Mouse (Mus musculus): Measurements from ENCODE around the gene Camk2b. TPM values are rescaled to one million over a fixed set of nuclear protein-coding genes. Genes with fewer than 3 reads are reported as not detected.
A peak's percentile ranks its signal among the peaks of the same experiment; 100 is the strongest.
"Not testable (repeated sequence)": the region's sequence is repeated elsewhere in the genome, so short reads cannot be mapped to it uniquely, and the experiment has no call there.

Gene Camk2b
- 1.8 and 2.3 TPM in 2 replicates for polyA plus RNA-seq (2016; fragmentation: Nextera tagmentation; extraction: Ambion mirVana)

- H3K9me3 ChIP-seq: no peaks in the 10 kb centered on the region
- H3K36me3 ChIP-seq: no peaks in the 10 kb centered on the region
- no peak for DNase-seq (ENCODE audit: low spot score)
- peaks cover 33% of the 10 kb centered on the region for H3K4me1 ChIP-seq
- peaks cover 100% of the 10 kb centered on the region for H3K27me3 ChIP-seq (ENCODE audit: insufficient read depth, poor library complexity, severe bottlenecking)
- 9% methylated on average over 6 of the region's 6 CpGs for WGBS
- peak within 1 kb of the TSS; percentile 70 for H3K4me3 ChIP-seq
- peak within 1 kb of the TSS; percentile 1; the same call in 1 of the 2 replicates for H3K27ac ChIP-seq
These were observed at the start of gene Camk2b for GRCm38 (mm10) chr11:6066176-6066575. Camk2b (minus strand) TSS chr11:6066362.

GRCm38 (mm10) chr11:6111734-6112484 lies 45.7 kb upstream of the Camk2b start:
- Histone ChIP-seq H3K9me3 (no peaks in the 10 kb centered on the region), H3K4me3 (no peak overlapping the region), H3K27ac (no peak overlapping the region), H3K4me1 (no peaks in the 10 kb centered on the region), H3K27me3 (ENCODE audit: insufficient read depth, poor library complexity, severe bottlenecking) (no peaks in the 10 kb centered on the region), H3K36me3 (peaks cover 78% of the 10 kb centered on the region)
- 91% methylated on average over 5 of the region's 5 CpGs for WGBS
- no peak for DNase-seq (ENCODE audit: low spot score)

- DNase-seq (ENCODE audit: low spot score): no peak
- no peak overlapping the region for H3K27ac ChIP-seq
- no peaks in the 10 kb centered on the region for H3K9me3 ChIP-seq
- H3K36me3 ChIP-seq: peaks cover 81% of the 10 kb centered on the region
- no peaks in the 10 kb centered on the region for H3K27me3 ChIP-seq (ENCODE audit: insufficient read depth, poor library complexity, severe bottlenecking)
- no peak overlapping the region for H3K4me3 ChIP-seq
- no peaks in the 10 kb centered on the region; the same call in 1 of the 2 replicates for H3K4me1 ChIP-seq
These were observed 43.8 kb upstream of the Camk2b start for GRCm38 (mm10) chr11:6109990-6110389.

DNA sequence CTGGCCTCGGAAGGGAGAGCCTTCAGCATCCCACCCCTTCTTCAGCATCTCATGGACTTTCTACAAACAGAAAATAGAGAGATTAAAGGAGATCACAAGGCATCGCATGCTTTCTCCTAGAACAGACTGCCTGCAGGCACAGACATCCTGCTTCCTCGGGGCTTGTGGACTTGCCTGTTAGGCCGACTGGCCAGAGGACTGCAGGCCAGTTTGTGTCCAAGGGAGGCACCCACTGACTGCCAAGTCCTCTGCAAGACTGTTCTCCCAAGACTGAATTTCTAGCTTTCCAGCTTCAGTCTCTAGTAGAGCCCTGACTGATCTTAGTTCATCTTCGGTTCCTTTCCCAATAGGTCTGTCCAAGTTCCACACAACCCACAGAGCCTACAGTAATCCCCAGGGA lies 42.1 kb upstream of the Camk2b start:
- WGBS: 94% methylated on average over 5 of the region's 5 CpGs
- DNase-seq (ENCODE audit: low spot score): no peak
- no peaks in the 10 kb centered on the region for H3K9me3 ChIP-seq

GRCm38 (mm10) chr11:6107722-6108121 lies 41.6 kb upstream of the Camk2b start:
- Histone ChIP-seq H3K36me3 (peaks cover 67% of the 10 kb centered on the region), H3K27me3 (ENCODE audit: insufficient read depth, poor library complexity, severe bottlenecking) (no peaks in the 10 kb centered on the region), H3K4me1 (no peaks in the 10 kb centered on the region; the same call in 1 of the 2 replicates), H3K4me3 (no peak overlapping the region), H3K27ac (no peak overlapping the region), H3K9me3 (no peaks in the 10 kb centered on the region)
- 81% methylated on average over 3 of the region's 3 CpGs for WGBS
- DNase-seq (ENCODE audit: low spot score): no peak

More for the DNA sequence above, 42.1 kb upstream of the Camk2b start:
- H3K27me3 ChIP-seq (ENCODE audit: insufficient read depth, poor library complexity, severe bottlenecking): no peaks in the 10 kb centered on the region
- H3K36me3 ChIP-seq: peaks cover 72% of the 10 kb centered on the region
- no peak overlapping the region for H3K4me3 ChIP-seq
- H3K27ac ChIP-seq: no peak overlapping the region
- H3K4me1 ChIP-seq: no peaks in the 10 kb centered on the region; the same call in 1 of the 2 replicates

DNA sequence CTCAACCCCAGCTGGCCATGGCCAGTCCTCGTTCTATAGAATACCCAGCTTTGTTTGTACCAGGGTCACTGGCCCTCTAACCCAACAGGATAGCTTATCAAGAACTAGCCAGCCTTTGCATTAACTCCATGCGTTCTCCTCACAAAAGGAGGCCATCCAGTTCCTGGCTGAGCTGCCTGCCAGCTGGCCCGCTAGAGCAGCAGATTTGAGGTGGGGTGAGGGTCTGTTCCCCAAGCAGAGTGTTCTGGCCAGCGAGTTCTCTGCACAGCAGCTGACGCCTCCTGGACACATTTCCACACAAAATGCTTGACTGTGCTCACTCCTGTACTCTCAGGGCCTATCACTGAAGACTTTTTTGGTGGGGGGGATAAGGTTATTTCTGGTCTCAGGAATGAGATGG lies 38.6 kb upstream of the Camk2b start:
- Histone ChIP-seq H3K4me3 (no peak overlapping the region), H3K36me3 (peaks cover 38% of the 10 kb centered on the region), H3K27me3 (ENCODE audit: insufficient read depth, poor library complexity, severe bottlenecking) (no peaks in the 10 kb centered on the region), H3K4me1 (no peaks in the 10 kb centered on the region; the same call in 1 of the 2 replicates), H3K27ac (no peak overlapping the region), H3K9me3 (no peaks in the 10 kb centered on the region)
- no peak for DNase-seq (ENCODE audit: low spot score)
- WGBS: 77% methylated on average over 5 of the region's 5 CpGs

GRCm38 (mm10) chr11:6096637-6097036 lies 30.5 kb upstream of the Camk2b start:
- not testable (repeated sequence) for H3K36me3 ChIP-seq; H3K4me3 ChIP-seq; H3K9me3 ChIP-seq; DNase-seq (ENCODE audit: low spot score); H3K4me1 ChIP-seq; H3K27ac ChIP-seq; H3K27me3 ChIP-seq (ENCODE audit: insufficient read depth, poor library complexity, severe bottlenecking)
- WGBS: 84% methylated on average over 3 of the region's 3 CpGs

DNA sequence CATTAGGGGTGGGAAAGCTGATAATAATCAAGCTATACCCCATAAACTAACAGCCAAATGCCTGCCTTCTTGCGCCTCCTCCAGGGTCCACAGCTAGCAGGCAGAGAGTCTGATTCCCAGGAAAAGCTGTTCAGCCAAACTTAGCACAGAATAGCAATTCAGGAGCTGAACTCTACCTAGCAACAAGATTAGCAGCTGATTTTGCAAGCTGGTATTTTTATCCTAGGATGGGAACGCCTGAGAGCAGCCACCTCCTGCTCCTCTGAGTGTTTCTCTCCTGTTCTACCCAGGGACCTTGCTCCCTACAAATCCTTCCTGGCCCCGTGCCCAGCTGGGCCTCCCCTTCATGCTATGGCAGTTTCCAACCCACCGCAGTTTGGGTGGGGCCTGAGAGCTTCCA lies 20.8 kb upstream of the Camk2b start:
- Histone ChIP-seq H3K36me3 (no peaks in the 10 kb centered on the region), H3K27ac (peak overlapping the region; percentile 30; the same call in 1 of the 2 replicates), H3K9me3 (no peaks in the 10 kb centered on the region), H3K4me1 (peaks cover 17% of the 10 kb centered on the region), H3K27me3 (ENCODE audit: insufficient read depth, poor library complexity, severe bottlenecking) (no peaks in the 10 kb centered on the region), H3K4me3 (no peak overlapping the region)
- 48% methylated on average over 4 of the region's 4 CpGs for WGBS
- no peak for DNase-seq (ENCODE audit: low spot score)

- WGBS: 78% methylated on average over 2 of the region's 2 CpGs
- Histone ChIP-seq H3K4me1 (no peaks in the 10 kb centered on the region), H3K4me3 (no peak overlapping the region), H3K9me3 (no peaks in the 10 kb centered on the region), H3K27ac (no peak overlapping the region), H3K36me3 (no peaks in the 10 kb centered on the region), H3K27me3 (ENCODE audit: insufficient read depth, poor library complexity, severe bottlenecking) (peaks cover 16% of the 10 kb centered on the region)
- DNase-seq (ENCODE audit: low spot score): no peak
These were observed 12.6 kb upstream of the Camk2b start for GRCm38 (mm10) chr11:6078737-6079136.

DNA sequence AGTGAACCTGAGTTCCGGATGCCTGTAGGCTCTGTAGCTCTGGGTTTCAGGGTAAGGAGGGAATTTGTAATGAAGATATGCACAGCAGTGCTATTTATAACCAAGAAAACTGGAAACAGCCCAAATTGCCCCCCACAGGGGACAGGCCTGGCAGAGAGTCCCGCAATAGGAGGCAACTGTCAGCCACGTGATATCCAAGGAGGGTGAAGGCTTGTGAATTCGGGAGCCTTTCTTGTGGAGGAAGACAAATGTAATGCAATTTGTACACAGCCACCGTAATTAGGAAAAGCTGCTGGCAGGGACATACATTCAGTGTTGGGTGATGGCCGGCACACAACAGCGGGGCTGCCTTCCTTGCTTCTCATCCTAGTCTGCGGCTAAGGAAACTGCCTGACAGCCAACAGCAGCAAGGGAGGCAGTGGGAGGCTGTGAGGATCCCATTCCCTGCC lies 9.5 kb upstream of the Camk2b start:
- no peak overlapping the region for H3K27ac ChIP-seq
- H3K27me3 ChIP-seq (ENCODE audit: insufficient read depth, poor library complexity, severe bottlenecking): peaks cover 31% of the 10 kb centered on the region
- H3K36me3 ChIP-seq: no peaks in the 10 kb centered on the region
- no peaks in the 10 kb centered on the region for H3K4me1 ChIP-seq
- no peak for DNase-seq (ENCODE audit: low spot score)
- no peaks in the 10 kb centered on the region for H3K9me3 ChIP-seq
- WGBS: 65% methylated on average over 8 of the region's 8 CpGs
- H3K4me3 ChIP-seq: no peak overlapping the region

DNA sequence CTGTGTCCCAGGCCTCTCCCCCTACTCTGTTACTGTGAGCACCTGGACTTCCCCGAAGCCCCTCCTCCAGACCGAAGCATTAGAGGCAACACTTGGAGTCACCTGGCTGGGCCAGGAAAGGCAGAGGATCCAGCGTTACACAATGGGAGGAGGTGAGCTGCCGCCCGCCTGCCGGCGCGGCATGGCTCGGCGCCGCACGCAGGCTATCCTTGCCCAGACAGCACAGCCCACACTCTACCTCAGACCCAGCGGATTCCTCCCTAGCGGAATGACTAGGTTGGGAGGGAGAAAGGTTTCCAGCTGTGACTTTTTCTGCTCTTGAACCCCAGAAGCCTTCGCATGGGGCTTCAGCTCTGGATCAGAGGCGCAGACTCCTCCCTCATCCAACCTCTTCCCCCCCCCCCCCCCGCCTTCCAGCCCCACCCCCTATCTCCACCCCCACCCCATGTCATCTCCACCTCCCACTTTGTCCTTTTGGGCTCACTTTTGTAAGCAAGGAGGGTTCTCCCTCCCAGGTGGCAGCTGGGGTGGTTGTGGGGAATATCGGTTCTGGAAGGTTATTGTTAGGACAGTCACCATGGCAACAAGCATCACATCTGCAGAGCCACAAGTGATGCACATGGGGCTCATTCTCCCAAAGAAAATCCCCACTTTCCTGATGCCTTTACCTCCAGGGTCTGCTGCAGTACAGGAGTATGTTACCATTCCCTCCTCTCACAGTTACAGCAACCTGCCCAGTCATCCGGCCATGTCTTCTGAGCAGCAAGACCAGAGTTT lies 2.2 kb upstream of the Camk2b start:
- Histone ChIP-seq H3K27me3 (ENCODE audit: insufficient read depth, poor library complexity, severe bottlenecking) (peaks cover 88% of the 10 kb centered on the region), H3K4me1 (peaks cover 33% of the 10 kb centered on the region), H3K27ac (no peak overlapping the region), H3K36me3 (no peaks in the 10 kb centered on the region), H3K9me3 (no peaks in the 10 kb centered on the region), H3K4me3 (peak overlapping the region; percentile 30)
- no peak for DNase-seq (ENCODE audit: low spot score)
- 8% methylated on average over 17 of the region's 19 CpGs for WGBS

DNA sequence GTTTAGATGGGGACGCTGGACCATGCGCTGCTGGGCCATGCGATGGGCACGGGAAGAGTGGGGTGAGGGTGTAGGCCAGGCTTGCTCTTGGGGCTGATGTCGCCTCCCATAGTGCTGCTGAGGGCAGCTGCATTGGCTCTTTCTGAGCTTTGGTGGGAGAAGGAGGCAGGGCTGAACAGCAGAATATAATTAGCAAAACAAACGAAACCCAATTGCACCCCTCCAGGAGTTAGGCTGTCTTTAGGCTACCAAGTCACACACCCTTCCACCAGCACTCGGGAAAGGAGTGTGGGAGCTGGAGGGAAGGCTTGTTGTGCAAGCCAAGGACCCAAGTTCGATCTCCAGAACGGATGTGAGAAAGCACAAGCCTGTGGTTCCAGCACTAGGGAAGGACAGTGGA lies 998 bp upstream of the Camk2b start:
- peaks cover 100% of the 10 kb centered on the region for H3K27me3 ChIP-seq (ENCODE audit: insufficient read depth, poor library complexity, severe bottlenecking)
- H3K4me1 ChIP-seq: peaks cover 33% of the 10 kb centered on the region
- H3K36me3 ChIP-seq: no peaks in the 10 kb centered on the region
- no peak overlapping the region for H3K27ac ChIP-seq
- 46% methylated on average over 9 of the region's 9 CpGs for WGBS
- H3K9me3 ChIP-seq: no peaks in the 10 kb centered on the region
- H3K4me3 ChIP-seq: no peak overlapping the region
- DNase-seq (ENCODE audit: low spot score): no peak

DNA sequence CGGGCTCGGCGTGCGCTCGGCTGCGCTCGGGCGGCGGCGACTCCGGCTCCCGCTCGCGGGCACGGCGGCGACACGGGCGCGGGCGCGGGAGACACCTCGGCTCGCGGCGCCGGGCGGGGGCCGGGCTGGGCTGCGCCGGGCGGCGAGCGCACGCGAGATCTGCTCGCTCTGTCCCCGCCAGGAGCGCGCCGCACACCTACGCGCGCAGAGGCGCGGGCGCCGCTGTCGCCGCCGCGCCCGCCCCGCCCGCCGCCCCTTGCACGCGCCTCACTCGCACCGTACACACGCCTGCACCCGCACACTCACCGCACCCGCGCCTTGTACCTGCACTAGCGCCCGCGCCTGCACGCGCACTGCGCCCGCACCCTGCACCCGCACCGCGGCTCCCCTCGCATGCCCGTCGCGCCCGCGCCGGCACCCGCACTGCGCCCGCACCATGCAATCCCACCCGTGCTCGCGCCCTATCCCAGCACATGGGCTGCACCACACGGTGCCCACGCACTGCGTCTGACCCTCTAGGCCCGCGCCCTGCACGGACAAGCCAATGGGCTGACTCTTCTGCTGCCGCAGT lies 526 bp downstream of the Camk2b start:
- H3K9me3 ChIP-seq: no peaks in the 10 kb centered on the region
- DNase-seq (ENCODE audit: low spot score): no peak
- peaks cover 33% of the 10 kb centered on the region for H3K4me1 ChIP-seq
- H3K36me3 ChIP-seq: no peaks in the 10 kb centered on the region
- peak overlapping the region; percentile 70 for H3K4me3 ChIP-seq
- 4% methylated on average over 84 of the region's 95 CpGs for WGBS
- peaks cover 98% of the 10 kb centered on the region for H3K27me3 ChIP-seq (ENCODE audit: insufficient read depth, poor library complexity, severe bottlenecking)
- H3K27ac ChIP-seq: peak overlapping the region; percentile 1; the same call in 1 of the 2 replicates
